Mouse (Mus musculus) lung, adult 2 months (tissue): ENCODE results near the gene Atp6v0b. TPM values are rescaled to one million over a fixed set of nuclear protein-coding genes. Genes with fewer than 3 reads are reported as not detected.
A peak's percentile ranks its signal among the peaks of the same experiment; 100 is the strongest.

Experiments used
- DNase-seq: peaks from one replicate; pipeline ENCODE4 v3.0.0; 2022
- H3K4me1 ChIP-seq: fragments of 200-500 bp; 2 replicates; pipeline ENCODE4 v1.6.1; 2011; ENCODE audit warnings: low read length; ENCODE audit not compliant: control insufficient read depth, insufficient read depth
- H3K4me3 ChIP-seq: fragments of 200-500 bp; replicated peaks from 2 replicates; pipeline ENCODE3; 2011; ENCODE audit warnings: low read depth, mild to moderate bottlenecking, control low read depth, low read length; ENCODE audit errors: extremely low read depth
- CTCF ChIP-seq: fragments of 200-500 bp; IDR thresholded peaks from 2 replicates; pipeline ENCODE4 v1.5.1; 2011; ENCODE audit warnings: mild to moderate bottlenecking, low read length, control low read depth; ENCODE audit not compliant: insufficient read depth
- POLR2A ChIP-seq: fragments of 200-500 bp; IDR thresholded peaks from 2 replicates; pipeline ENCODE4 v1.6.1; 2011; ENCODE audit warnings: low read depth, mild to moderate bottlenecking, control low read depth, low read length, borderline replicate concordance; ENCODE audit errors: extremely low read depth
- WGBS: fragments of 180-500 bp; shearing (Covaris S2); methylation state at CpG from one replicate; pipeline ENCODE4 v1.1.7; 2018; 5-methylcytosine and 5-hydroxymethylcytosine counted together
- polyA plus RNA-seq: library from polyadenylated mRNA; depleted of rRNA; stranded (reverse); fragments of >200 nt; gene quantifications from 2 replicates; pipeline ENCODE4 v1.2.3, GENCODE M21; 2012

Gene Atp6v0b
- polyA plus RNA-seq, 1 experiment = 484 TPM

DNA sequence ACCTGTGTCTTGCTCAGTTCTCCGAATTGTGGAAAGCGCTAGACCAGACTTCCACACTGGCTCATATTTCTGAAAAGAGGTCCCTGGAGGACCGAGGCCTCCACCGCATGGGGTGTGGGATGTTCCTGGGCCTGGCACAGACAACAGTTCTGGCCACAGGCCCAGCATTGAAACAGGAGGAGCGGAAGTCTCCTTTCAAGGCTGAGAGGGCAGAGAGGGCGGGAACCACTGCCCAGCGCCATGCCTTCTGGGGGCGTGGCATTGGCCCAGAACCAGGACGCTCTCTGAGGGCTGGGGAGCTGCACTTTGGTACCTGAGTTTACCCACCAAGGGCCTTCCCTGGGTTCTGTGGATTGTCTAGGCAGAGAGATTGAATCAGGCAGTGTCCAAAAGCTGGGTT lies 21.1 kb downstream of the Atp6v0b start:
- no peak for TF ChIP-seq CTCF
- no peak for TF ChIP-seq POLR2A
- H3K4me3 ChIP-seq = no peak overlapping the region
- H3K4me1 ChIP-seq = 0 out of 2 replicates have a peak, but pooled peaks cover 2% of the 10 kb centered on the region
- 21% methylated on average over 9 of the region's 9 CpGs for WGBS
- DNase-seq = peak; percentile 79

DNA sequence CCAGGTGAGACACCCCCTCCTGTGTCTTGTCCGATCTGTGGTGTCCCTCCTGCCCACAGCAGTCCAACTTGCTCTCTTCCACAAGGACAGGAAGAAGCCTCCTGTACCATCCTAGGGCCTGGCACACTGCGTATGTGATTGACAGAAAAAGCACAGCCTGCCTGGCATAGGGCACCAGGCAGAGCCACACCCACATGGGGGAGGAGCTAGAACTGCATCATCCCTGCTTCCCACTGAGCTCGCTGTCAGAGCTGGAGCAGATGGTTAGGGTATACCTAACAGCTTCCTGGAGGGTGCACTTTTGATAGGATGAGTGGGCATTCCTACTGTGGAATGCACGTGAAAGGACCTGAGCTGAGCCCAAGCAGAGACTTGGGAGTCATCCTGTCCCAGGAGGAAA lies 24.3 kb downstream of the Atp6v0b start:
- TF ChIP-seq POLR2A = no peak
- no peak for TF ChIP-seq CTCF
- Histone ChIP-seq H3K4me1 (0 out of 2 replicates have a peak, but pooled peaks cover 2% of the 10 kb centered on the region), H3K4me3 (no peak overlapping the region)
- 46% methylated on average over 4 of the region's 4 CpGs for WGBS
- DNase-seq = no peak

DNA sequence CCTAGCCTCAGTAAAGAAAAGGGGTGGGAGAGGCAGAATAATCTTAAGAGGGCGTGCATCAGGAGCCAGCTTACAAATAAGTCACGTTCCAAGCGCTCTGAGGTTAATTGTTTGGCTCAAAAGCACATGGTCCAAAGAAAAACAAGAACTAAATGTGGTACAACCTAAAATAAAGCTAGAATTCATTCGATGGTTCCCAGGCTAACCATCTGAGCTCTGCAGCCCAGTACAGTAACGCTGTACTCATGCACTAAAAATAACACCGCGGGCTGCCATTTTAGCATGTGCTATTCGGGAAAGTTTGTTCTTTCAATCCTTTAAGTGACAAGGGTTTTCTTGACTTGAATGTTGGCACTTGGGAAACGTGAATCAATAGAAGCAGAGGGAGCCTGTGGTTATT lies 26.6 kb downstream of the Atp6v0b start:
- 79% methylated on average over 9 of the region's 9 CpGs for WGBS
- no peak for DNase-seq
- Histone ChIP-seq H3K4me1 (no peaks in the 10 kb centered on the region), H3K4me3 (no peak overlapping the region)
- no peak for TF ChIP-seq POLR2A
- no peak for TF ChIP-seq CTCF

- peak; percentile 77 for DNase-seq
These were observed 28.3 kb downstream of the Atp6v0b start for GRCm38 (mm10) chr4:117858794-117859193.

GRCm38 (mm10) chr4:117855146-117855545 lies 32.0 kb downstream of the Atp6v0b start:
- 71% methylated on average over 9 of the region's 9 CpGs for WGBS
- TF ChIP-seq POLR2A = no peak
- no peak for TF ChIP-seq CTCF
- no peak for DNase-seq
- H3K4me3 ChIP-seq = no peak overlapping the region
- no peaks in the 10 kb centered on the region for H3K4me1 ChIP-seq

More at GRCm38 (mm10) chr4:117858794-117859193, 28.3 kb downstream of the Atp6v0b start:
- TF ChIP-seq POLR2A (no peak), CTCF (peak; percentile 71)
- Histone ChIP-seq H3K4me3 (no peak overlapping the region), H3K4me1 (no peaks in the 10 kb centered on the region)
- WGBS = 64% methylated on average over 3 of the region's 3 CpGs

DNA sequence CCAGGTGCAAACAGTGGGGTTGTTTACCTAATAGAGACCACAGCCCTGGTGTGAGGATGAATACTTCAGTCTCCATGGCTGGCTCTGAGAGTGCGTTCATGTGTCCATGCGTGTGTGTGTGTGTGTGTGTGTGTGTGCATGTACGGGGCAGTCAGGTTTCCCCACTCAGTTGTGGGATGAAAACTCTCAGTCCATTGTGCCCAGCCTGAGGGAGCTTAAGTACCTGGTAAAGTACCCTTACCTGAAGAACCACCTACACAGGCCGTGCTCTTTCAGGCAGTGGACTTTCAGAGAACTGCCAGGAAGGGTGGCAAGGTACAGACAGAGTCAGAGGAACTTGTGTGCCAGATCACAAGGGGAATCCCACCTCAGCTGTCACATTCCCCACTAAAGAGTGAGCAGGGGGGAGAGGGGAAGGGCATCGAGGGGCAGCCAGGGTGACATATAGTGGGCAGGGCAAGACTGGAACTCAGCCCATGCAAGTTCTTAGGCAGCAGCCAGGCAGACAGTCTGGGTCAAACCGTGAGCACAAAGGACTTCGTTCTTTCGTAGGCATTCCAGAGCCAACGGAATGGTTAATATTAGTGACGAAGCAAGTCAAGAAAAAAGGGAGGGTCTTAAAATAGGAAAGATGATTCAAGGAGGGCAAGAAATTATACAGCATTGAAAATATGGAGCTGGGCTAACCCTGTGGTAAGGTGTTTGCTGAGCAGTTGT lies 34.8 kb downstream of the Atp6v0b start:
- no peak for TF ChIP-seq CTCF
- TF ChIP-seq POLR2A = no peak
- 69% methylated on average over 10 of the region's 10 CpGs for WGBS
- Histone ChIP-seq H3K4me1 (no peaks in the 10 kb centered on the region), H3K4me3 (no peak overlapping the region)
- no peak for DNase-seq

DNA sequence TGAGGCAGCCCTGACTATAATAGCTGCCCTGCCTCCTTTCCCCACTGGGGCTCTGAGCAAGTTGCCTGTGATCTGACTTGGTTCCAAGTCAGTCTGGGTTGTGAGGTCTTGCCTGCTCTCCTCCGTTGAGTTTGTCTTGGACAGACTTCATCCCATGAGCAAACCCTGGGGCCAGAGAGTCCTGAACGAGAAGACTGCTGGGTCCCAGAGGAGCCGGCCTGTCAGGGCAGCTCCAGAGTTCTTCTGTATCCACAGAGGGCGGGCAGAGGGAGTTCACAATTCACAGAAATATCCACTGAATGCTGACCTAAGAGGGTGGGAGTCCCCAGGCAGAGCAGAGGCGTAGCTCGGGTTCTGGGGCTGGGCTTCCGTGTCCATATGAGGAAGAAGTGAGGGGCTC lies 36.3 kb downstream of the Atp6v0b start:
- no peak for DNase-seq
- no peak overlapping the region for H3K4me3 ChIP-seq
- no peaks in the 10 kb centered on the region for H3K4me1 ChIP-seq
- TF ChIP-seq POLR2A (no peak), CTCF (no peak)
- 74% methylated on average over 7 of the region's 7 CpGs for whole genome bisulfite sequencing

GRCm38 (mm10) chr4:117850176-117850575 lies 37.0 kb downstream of the Atp6v0b start:
- Histone ChIP-seq H3K4me1 (no peaks in the 10 kb centered on the region), H3K4me3 (no peak overlapping the region)
- TF ChIP-seq CTCF = no peak
- no peak for TF ChIP-seq POLR2A
- WGBS = 80% methylated on average over 7 of the region's 7 CpGs
- DNase-seq = no peak

- DNase-seq = no peak
- Histone ChIP-seq H3K4me1 (no peaks in the 10 kb centered on the region), H3K4me3 (no peak overlapping the region)
- WGBS = 88% methylated on average over 5 of the region's 5 CpGs
- TF ChIP-seq POLR2A (no peak), CTCF (no peak)
These were observed 37.6 kb downstream of the Atp6v0b start for GRCm38 (mm10) chr4:117849506-117849905.

DNA sequence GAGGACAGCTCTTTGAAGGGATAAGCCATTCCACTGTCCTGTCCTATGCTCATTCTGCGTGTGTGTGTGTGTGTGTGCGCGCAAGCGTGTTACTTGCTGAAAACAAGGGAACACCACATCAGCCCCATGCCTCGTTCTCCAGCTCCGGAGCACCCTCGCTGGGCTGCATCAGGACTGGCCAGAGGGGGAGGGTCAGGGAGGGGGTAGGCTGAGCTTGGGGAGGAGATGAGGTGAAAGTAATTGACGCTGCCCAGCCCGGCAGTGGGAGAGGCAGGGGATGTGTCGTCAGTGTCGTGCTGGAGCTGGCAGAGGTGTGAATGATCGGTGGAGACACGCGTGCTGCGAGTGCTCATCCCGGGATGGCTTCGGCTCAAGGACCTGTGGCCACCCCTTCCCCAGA lies 38.1 kb downstream of the Atp6v0b start:
- TF ChIP-seq CTCF (no peak), POLR2A (no peak)
- no peak overlapping the region for H3K4me3 ChIP-seq
- 59% methylated on average over 17 of the region's 17 CpGs for WGBS
- DNase-seq = no peak
- no peaks in the 10 kb centered on the region for H3K4me1 ChIP-seq
